Mouse (Mus musculus) gonadal fat pad, adult 2 months (tissue): ENCODE measurements around the gene Gm8906. TPM values are rescaled to one million over a fixed set of nuclear protein-coding genes. Genes with fewer than 3 reads are reported as not detected.
"Not testable (repeated sequence)": the region's sequence is repeated elsewhere in the genome, so short reads cannot be mapped to it uniquely, and the experiment has no call there.

Experiments
- DNase-seq: peaks from one replicate; pipeline ENCODE4 v3.0.0-alpha.2; 2012; ENCODE audit warnings: low read depth
- polyA plus RNA-seq: library from polyadenylated mRNA; depleted of rRNA; stranded (reverse); fragments of >200 nt; gene quantifications from 2 replicates; pipeline ENCODE4 v1.2.3, GENCODE M21; 2012; rRNA removed

Gm8906 gene
- polyA plus RNA-seq, result not detected in 2 replicates

DNA sequence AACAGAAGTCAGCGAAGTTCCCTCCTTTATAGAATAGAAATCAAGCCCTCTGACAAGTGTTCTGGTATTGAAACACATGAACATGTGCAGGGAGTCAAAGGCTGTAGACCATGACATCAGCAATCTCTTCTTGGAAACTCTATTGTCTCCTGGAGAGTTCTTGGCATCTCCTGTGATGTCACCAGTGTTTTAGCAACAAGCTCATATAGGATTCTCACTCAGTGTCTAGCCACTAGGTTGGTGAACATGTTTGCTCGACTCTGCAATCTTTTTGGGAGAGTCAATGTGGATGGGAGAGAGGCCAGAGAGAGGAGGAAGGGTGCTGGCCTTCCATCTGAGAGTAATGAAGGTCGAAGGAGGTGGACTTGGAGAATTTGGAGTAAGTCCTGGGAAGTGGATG is at the start of gene Gm8906:
Gene Gm8906, plus strand, starts transcription at position 301 of the 400 bp plus-strand sequence.
- not testable (repeated sequence) for DNase-seq

Other genes starting within 250 kb of the Gm8906 start
- gene Gm8890, start 246.7 kb upstream of the Gm8906 start, polyA plus RNA-seq, result not detected in 2 replicates
- gene Speer1, start 161.2 kb upstream of the Gm8906 start, polyA plus RNA-seq, result not detected in 2 replicates
- gene Gm8897, start 86.3 kb upstream of the Gm8906 start, polyA plus RNA-seq, result not detected in 2 replicates
- not detected in 2 replicates for gene Gm6460, start 92.2 kb downstream of the Gm8906 start, polyA plus RNA-seq
- not detected in 2 replicates for gene Gm8922, start 179.3 kb downstream of the Gm8906 start, polyA plus RNA-seq